Mouse (Mus musculus): ENCODE data around the gene Grm4. TPM values are rescaled to one million over a fixed set of nuclear protein-coding genes. Genes with fewer than 3 reads are reported as not detected.

Gene Grm4
- total RNA-seq, 2 experiments from 2014 or later: not detected

DNA sequence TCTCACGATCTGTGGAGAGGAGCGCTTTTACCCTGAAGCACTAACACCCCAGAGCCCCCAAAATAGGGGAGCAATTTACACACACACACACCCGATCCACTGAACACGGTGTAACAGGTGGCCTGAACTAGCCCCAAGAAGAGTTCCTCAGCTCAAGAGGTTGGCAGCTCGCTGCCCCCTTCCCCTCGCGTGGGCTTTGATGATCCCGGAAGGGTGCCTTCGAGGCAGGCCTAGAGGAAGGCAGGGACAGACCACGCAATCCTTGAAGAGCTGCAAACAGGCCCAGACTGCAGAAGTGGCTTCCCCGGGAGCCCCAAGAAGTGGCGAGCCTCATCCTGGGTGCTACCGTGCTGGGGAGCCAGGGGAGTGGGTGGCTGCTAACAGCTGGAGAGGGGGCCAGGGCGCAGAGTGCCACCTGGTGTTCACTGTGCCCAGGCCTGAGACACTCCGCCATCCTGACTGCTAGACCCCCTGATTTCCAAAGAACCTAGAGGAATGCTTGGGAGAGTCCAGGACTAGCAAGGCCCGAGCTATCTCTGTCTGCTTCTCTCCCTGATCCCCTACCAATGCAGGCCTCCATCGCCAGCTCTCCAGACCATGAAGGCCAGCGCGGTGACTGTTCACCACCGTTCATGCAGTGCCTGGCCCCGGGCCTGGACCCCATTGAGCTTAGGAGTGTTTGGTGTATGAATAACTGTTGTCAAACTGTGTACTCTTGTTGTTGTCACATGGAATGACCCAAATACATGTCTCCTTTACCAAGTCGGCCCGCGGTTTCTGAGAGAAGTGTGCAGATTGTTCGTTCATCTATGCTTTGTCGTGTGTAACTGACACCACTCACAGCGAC is 7.1 kb downstream of the Grm4 start:
- no peak for DNase-seq
- intact Hi-C loops (cut with DNase I; ENCODE audit: low total_unique reads): no loop called here

DNA sequence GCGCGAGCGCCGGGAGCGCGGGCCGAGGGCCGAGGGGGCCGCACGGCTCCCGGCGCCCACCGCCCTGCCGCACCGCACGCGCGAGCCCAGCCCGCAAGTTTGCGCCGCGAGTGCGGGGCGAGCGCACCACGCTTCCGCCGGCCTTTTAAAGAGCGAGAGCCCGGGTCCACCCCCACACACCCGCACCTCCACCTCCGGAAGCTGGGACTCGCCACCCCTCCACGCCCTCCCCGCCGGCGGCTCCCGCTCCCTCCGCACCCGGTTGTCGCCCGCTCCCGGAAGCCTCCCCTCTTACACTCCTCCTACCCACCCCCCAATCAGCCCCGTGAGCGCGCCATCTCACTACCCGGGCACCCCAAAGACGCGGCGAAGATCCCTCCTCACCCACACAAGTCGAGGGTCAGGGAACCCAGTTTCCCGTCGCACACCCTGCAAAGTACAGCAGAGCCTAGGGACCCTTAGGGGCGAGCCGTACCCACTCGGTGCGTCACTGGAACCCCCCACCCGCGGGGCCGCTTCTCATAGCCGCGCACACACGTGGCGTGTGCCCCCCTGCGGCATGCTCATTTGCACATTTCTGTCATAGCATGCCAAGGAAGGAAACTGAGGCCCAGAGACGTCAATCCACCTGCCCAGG is 7.8 kb downstream of the Grm4 start:
- intact Hi-C loops (cut with DNase I; ENCODE audit: low total_unique reads): no loop called here
- DNase-seq: no peak

DNA sequence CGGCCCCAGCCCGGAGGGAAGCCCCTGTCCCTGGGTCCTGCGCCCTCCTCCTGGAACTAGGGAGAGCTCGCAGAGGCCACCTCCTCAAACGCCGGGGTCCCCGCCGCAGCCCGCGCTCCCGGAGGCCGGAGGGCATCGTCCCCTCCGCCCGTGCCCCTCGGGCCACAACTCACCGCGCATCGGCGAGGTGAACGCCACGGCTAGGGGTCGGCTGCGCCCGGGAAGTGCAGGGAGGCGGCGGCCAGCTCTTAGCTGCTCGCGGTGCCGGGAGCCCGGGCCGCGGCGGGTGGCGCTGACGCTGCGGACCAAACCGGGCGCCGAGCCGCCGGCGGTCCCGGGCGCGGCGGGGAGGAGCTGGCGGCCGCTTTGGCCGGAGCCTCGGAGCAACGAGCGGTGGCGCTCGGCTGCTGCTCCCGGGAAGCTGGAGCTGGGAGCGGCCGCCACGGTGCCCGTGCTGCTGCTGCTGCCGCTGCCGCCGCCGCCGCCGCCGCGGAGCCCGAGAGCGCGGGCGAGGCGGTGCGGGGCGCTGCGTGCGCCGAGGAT is 8.5 kb downstream of the Grm4 start:
- intact Hi-C loops (cut with DNase I; ENCODE audit: low total_unique reads): no loop called here

DNA sequence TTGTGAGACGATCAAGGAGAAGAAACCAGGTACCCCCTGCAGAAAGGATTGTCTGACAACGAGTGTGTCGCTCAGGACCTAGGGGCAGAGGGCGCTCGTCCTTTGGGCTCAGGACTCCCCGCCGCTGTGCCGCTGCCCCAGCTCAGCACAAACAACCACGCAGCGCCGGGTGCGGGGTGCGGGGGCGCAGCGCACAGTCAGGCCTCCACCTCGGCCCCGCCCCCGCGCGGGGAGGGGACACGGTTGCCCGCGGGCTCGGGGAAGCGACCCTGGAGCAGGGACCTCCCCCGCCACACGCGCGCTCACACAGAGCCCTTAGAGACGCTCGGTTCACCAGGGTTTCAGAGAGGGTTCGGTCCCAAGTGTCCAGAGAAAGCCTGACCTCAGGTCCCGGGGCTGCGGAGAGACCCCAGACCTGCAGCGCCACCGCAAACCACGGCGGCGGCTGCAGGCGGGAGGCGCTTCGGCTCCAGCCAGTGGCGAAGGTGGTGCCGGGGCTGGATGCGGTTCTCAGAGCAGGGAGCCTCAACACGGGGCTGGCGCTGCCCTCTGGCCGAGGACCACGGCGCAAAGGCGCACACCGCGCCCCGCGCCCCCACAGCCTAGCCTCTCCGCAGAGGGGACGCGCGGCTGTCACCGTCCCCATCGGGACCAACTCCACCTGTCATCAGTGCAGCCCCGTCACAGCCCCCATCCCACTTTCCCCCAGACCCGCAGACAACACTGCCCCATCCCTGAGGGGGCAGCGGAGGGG is 9.2 kb downstream of the Grm4 start:
- no peak for DNase-seq
- intact Hi-C loops (cut with DNase I; ENCODE audit: low total_unique reads): no loop called here

More for the DNA sequence above, 8.5 kb downstream of the Grm4 start:
- DNase-seq: no peak

DNA sequence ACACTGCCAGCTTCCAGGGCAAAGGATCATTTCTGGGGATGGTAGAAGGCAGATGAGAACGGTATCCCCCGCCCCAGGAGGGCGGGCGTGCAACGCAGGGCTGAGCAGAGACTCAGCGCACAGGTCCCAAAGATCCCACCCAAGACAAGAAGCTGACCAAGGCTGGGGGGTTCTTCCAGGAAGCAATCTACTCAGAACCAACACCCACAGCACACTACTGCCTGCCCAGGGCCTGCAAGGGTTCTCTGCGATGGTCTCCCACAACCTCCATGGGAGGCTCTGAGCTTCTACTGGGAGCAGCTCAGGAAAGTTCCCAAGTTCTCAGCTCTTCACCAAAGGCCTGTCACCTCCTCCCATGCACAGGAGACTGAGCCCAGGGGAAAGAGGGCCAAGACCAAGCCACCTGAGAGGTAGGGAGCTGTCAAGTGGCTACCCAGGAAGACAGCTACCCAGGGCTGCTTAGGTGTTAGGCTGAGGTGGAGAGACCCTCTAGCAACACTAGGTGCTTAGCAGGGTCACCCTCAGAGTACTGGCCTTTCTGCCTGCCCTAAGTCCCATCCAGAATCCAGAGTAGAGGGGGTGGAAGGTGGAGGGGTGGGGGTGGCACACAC is 10.0 kb downstream of the Grm4 start:
- intact Hi-C loops (cut with DNase I; ENCODE audit: low total_unique reads): no loop called here

DNA sequence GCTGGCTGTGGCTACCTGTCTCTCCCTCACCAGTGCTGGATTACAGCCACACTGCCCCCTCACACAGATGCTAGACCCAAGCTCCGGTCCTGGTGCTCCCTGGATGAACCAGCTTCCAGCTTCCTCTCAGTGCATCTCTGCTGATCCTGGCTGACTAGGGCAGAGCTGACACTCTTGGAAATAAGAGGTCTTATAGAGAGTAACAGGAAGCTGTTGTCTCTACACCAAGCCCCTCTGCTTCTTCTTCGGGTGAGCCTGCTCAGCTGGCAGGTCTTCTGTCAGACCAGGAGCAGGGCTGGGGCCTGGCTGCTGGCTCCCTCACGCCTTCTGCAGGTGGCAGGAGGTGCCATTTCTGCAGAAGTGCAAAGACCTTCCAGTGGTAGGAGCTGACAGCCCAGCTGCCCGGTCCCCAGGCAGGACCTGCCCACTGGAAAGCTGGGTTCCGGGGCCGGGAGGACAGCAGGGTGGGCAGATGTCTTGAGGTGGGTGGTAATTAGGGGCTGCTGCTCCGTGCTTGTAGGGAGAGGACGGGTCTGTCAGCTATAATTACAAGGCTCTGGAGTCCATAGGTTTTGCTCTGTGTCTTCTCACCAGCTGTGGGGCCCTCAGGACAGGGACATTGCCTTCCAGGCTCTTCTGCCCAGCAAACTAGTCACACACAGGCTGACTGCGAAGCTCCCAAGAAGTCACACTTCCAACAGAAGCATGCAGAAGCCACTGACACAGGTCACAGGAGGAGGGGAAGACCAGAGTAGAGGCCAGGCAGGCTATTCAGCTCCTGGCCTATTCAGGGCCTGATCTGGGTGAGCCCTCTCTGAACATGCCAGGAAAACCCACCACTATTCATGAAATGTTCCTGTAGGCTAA is 10.7 kb downstream of the Grm4 start:
- intact Hi-C loops (cut with DNase I; ENCODE audit: low total_unique reads): no loop called here
- no peak for DNase-seq

More for the DNA sequence above, 10.0 kb downstream of the Grm4 start:
- no peak for DNase-seq

DNA sequence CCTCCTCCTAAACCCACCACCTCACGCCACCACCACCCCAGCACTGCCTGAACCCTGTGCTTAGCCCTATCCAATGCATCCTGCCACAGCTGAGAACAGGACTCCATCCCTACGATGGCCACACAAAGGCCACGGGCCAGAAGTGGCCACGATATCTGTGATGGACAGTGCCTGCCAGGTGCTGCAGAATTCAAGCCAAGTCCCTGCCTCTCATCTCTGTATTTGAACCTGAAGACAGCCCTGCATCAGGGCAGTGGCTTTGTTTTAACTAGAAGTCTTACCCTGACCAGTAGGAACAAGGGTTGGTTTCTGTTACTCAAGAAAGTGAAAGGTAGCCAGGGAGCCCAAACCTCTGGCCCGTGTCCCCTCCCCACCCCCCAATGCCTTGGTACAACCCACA is 12.1 kb downstream of the Grm4 start:
- no peak for DNase-seq
- intact Hi-C loops (cut with DNase I; ENCODE audit: low total_unique reads): no loop called here

DNA sequence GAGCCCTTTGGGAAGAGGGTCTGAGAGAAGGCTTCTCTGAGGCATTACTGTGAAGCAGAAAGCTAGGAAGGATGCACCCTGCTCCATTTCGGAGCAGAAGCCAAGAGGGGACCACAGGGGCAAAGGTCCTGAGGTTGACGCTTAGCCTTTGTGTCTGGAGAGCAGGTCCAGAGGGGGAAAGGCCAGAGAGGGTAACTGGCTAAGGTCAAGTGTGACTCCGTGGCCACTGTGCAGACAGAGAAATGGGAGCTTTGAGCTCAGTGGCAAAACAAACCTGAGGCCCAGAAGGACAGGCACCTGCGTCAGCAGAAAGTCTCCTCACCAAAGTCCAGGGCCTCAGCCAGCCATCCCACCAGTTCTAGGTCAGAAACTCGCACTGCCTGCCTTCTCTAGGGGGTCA is 12.7 kb downstream of the Grm4 start:
- intact Hi-C loops (cut with DNase I; ENCODE audit: low total_unique reads): no loop called here

DNA sequence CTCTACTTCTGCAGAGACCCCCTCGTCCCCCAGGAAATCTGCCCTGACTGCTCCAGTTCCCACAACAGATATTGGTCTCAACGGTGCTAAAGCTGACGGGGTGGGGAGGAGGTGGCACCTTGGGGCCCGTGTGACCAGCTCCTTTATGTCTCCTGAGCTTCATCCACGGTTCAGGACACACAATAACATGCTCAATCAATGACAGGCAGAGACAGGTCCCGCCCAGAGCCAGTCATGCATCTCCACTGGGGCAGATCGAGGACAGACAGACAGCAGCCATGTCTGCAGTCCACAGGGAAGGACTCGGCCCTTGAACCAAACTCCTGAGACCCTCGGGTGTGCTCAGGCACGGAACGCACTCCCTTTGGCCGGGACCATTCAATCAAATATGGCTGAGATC is 13.2 kb downstream of the Grm4 start:
- no peak for DNase-seq
- intact Hi-C loops (cut with DNase I; ENCODE audit: low total_unique reads): no loop called here

More for the DNA sequence above, 12.7 kb downstream of the Grm4 start:
- DNase-seq: no peak

DNA sequence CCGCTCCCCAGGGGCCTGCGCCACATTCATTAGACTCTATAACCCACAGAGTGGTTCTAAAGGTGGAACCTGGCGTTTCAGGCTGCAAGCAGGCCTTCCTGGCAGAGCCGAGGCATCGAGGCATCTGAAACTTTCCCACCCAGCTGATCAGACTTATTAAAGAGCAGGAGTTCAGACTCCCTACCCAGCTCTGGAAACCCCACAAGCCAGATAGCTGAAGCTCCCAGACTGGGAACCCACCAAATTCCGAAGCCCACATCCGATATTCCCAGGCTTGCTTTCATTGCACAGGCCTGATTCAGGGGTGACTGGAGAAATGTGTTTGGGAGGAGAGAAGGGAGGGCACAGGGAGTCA is 13.6 kb downstream of the Grm4 start:
- intact Hi-C loops (cut with DNase I; ENCODE audit: low total_unique reads): no loop called here
- no peak for DNase-seq

DNA sequence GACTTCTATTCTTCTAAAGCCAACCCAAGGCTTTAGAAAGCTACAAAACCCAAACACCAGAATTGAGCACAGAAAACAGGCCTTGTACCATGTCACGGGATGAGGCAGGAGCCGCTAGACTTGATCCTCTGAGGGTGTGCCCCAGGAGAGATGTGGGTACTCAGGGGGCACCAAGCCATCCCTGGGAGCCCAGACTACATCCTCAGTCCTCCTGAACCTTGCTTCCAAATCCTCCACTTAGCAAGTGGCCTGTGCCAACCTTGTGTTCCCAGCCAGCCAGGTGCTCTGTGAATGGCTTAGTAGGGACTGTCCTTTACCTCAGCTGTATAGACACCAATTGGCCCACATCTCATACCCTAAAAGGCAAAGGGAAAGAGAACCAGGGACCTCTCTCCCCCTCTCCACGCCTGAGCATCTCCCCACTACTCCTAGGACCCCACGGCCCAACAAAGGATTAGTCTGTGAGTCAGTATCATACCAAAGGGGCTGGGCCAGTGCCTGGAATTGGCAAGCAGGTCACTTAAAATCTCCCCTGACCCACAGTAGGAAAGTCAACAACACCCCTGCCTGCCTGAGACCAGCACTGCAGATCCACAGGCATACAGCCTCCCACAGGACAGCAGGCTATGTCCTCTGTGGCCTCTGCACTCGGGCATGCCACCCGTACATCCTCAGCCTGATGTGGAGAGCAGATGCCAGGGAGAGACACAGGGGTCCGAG is 14.2 kb downstream of the Grm4 start:
- DNase-seq: no peak
- intact Hi-C loops (cut with DNase I; ENCODE audit: low total_unique reads): no loop called here

DNA sequence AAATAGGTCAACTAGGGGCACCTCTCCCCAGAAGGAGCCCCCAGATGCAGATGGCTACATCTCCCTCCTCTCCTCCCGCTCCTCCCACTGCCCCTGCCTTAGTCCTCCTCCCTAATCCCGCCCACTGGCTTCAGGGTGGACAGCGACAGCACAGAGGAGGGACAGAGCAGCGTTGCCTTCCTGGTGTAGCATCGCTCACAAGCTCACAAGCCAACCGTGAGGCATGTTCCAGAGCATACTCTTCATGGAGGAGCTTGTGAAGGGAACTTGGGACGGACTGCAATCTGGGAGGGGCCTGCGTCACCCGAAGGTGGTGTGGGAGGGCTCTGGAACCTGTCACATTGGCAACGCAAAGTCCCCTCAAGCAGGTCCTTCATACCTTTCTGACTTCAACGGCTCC is 14.8 kb downstream of the Grm4 start:
- DNase-seq: no peak
- intact Hi-C loops (cut with DNase I; ENCODE audit: low total_unique reads): no loop called here

DNA sequence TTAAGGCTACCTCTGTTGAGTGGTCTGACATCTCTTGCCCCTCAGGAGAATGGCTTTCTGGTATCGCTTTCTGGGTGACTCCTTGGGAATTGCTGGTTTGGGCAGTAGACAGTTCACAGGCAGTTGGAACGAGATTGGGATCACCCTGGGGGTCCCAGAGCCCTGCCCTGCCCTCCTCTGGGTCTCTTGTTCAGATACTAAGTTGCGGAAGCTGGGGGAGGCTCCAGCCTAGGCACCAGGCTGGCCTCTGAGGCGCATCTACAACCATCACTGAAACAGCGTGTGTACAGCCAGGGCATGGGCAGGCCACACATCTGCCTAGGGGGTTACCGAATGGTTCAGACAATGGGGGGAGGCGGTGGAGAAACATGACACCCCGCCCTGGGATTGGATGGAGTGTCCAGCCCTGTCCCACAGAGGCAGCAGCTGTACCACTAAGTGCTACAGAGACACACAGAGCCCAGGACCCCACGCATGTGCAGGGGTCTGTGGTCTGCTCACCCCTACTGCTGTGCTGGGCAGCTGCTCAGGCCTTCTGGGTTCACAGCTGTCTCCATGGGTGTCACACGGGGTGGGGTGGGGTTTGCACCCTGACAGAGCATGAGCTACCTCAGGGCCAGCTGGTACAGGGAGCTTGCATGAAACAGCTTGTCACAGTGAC is 15.9 kb downstream of the Grm4 start:
- intact Hi-C loops (cut with DNase I; ENCODE audit: low total_unique reads): no loop called here
- DNase-seq: no peak

DNA sequence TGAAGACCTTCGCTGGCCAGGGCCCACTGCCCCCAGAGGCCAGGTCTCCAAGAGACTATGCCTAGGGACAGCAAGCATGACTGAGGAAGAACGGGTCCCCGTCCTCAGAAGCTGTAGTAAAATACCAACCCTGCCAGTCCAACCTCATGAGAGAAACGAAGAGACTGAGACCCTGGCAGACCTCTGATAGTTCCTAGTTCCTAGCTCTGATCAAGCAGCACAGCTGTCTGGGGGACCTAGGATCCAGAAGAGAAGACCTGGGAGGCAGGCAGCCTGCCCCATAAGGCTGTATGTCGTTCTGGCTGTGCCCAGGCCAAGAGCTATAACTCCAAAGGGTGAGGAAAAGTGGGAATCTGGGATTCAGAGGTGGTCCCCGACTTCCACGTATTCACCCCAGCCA is 17.3 kb downstream of the Grm4 start:
- intact Hi-C loops (cut with DNase I; ENCODE audit: low total_unique reads): no loop called here
- no peak for DNase-seq

DNA sequence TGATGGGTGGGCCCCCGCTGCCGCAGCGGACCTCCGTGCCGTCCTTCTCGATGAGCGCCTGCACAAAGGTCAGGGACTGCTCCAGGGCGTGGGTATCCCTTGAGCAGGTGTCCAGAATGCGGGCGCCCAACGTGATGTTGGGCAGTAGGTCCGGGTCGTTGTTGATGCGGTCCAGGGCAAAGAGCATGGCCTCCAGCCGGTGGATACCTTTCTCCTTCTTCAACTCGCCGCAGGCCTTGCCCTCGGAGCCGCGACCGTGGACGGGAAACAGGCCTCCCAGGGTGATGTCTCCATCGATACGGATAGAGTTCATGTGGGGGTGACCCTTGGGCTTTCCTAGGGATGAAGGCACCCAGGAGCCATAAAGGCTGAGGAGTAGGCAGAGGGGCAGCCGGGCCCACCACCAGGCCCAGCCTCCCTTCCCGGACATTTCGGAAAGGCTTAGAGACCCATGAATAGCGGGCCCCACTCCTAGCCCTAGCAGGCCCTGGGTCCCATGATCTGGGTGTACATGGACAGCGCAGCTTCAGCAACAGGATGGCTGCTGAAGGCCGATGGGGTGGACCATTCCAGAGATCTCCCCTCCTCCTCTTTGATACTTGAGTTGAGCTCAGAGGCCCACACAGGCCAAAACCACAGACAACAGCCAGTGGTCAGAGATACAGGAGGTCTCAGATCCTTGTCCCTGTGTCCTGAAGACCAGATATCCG is 18.3 kb downstream of the Grm4 start:
- no peak for DNase-seq
- intact Hi-C loops (cut with DNase I; ENCODE audit: low total_unique reads): no loop called here

DNA sequence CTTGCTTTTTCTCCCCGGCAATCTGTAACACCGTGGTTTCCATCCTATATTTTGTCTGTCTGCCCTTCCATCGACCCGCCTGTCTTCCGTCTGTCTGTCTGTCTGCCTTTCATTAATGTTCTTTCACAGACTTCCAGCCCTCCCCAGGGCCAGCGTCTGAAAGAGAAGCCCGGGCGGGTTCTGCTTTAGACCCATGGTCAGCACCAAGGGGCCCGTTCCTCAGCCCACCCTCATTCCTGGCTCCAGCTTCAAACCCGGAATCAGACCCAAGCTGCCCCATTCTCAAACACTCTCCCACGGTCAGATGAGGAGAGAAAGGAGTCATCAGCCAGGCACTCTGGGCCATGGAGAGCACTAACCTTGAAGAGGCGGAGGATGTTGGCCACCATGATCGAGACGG is 18.9 kb downstream of the Grm4 start:
- no peak for DNase-seq
- intact Hi-C loops (cut with DNase I; ENCODE audit: low total_unique reads): no loop called here

All from gastrocnemius, postnatal 14 days (tissue).